Mouse (Mus musculus) forebrain, embryonic 14.5 days (tissue): Measurements from ENCODE around the gene Tmem182. TPM values are rescaled to one million over a fixed set of nuclear protein-coding genes. Genes with fewer than 3 reads are reported as not detected.

Experiments used
- ATAC-seq: fragments of 200-750 bp; cut with Nextera tagmentation; 2 replicates; pipeline ENCODE4 v1.8.0; 2017; ENCODE audit warnings: mild to moderate bottlenecking, moderate library complexity
- DNase-seq: peaks from one replicate; pipeline ENCODE4 v3.0.0-alpha.2; 2015; ENCODE audit warnings: low spot score
- H3K27ac ChIP-seq: fragments of 300-500 bp; sonication (generic); 2 replicates; pipeline ENCODE4 v1.5.1; 2014; ENCODE audit warnings: low read depth, mild to moderate bottlenecking, control low read depth, low read length, moderate library complexity
- H3K27me3 ChIP-seq: fragments of 300-500 bp; sonication (generic); replicated peaks from 2 replicates; pipeline ENCODE4 v1.6.1; 2014; ENCODE audit warnings: low read length, control low read depth, mixed read lengths; ENCODE audit not compliant: control insufficient read depth, insufficient read depth
- H3K36me3 ChIP-seq: fragments of 300-500 bp; sonication (generic); 2 replicates; pipeline ENCODE4 v1.6.1; 2014; ENCODE audit warnings: low read length, control low read depth; ENCODE audit not compliant: control insufficient read depth, insufficient read depth
- H3K4me1 ChIP-seq: fragments of 300-500 bp; sonication (generic); 2 replicates; pipeline ENCODE4 v1.6.1; 2014; ENCODE audit warnings: antibody characterized with exemption, low read length, control low read depth; ENCODE audit not compliant: control insufficient read depth, insufficient read depth
- H3K4me2 ChIP-seq: fragments of 300-500 bp; sonication (generic); 2 replicates; pipeline ENCODE4 v1.6.1; 2014; ENCODE audit warnings: mild to moderate bottlenecking, control low read depth, low read length
- H3K4me3 ChIP-seq: fragments of 300-500 bp; sonication (generic); 2 replicates; pipeline ENCODE4 v1.5.1; 2014; ENCODE audit warnings: low read depth, low read length, control low read depth
- H3K9ac ChIP-seq: fragments of 300-500 bp; sonication (generic); 2 replicates; pipeline ENCODE4 v1.6.1; 2014; ENCODE audit warnings: mild to moderate bottlenecking, low read length, control low read depth, moderate library complexity
- H3K9me3 ChIP-seq: fragments of 300-500 bp; sonication (generic); replicated peaks from 2 replicates; pipeline ENCODE4 v1.6.1; 2016; ENCODE audit warnings: low read length, control low read depth, mixed read lengths; ENCODE audit not compliant: control insufficient read depth
- WGBS: fragments of 180-500 bp; shearing (Covaris S2); extraction: QIAGEN DNeasy Blood & Tissue Kit; methylation state at CpG from one replicate; pipeline ENCODE4 v1.1.7; 2014; 5-methylcytosine and 5-hydroxymethylcytosine counted together
- polyA plus RNA-seq: library from polyadenylated mRNA; unstranded; fragments of >200 nt; fragmentation: Nextera tagmentation; extraction: Ambion mirVana; gene quantifications from 2 replicates; pipeline ENCODE4 v1.2.1, GENCODE M21; 2014

The Tmem182 gene
- polyA plus RNA-seq, 1 experiment from 2014 or later, result not detected

DNA sequence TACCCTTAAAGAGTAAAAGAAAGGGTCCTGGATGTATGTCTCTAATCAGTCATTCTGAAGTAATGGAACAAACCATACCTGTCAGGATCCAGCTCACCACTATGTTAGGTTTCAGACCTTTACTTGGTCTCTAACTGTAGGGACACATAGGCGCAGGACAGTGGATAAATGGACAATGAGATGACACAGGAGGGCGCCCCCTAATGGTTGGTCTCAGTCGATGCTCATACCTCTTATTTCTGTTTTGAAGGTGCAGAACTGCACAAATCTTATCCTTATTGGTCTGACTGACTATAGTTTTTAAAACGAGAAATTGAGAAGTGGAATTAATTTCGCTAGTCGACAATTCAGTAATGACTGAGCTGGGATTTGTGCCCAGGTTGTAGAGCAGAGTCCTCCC lies 79.5 kb downstream of the Tmem182 start:
- H3K27ac ChIP-seq, result no peak overlapping the region
- H3K9ac ChIP-seq, result no peak overlapping the region
- H3K4me2 ChIP-seq, result no peak overlapping the region
- H3K9me3 ChIP-seq, result no peaks in the 10 kb centered on the region
- ATAC-seq (no peak), DNase-seq (no peak)
- no peaks in the 10 kb centered on the region for H3K36me3 ChIP-seq
- H3K4me3 ChIP-seq, result no peak overlapping the region
- H3K27me3 ChIP-seq, result no peaks in the 10 kb centered on the region
- WGBS, result 78% methylated on average over 6 of the region's 6 CpGs
- 0 out of 2 replicates have a peak, but pooled peaks cover 1% of the 10 kb centered on the region for H3K4me1 ChIP-seq

DNA sequence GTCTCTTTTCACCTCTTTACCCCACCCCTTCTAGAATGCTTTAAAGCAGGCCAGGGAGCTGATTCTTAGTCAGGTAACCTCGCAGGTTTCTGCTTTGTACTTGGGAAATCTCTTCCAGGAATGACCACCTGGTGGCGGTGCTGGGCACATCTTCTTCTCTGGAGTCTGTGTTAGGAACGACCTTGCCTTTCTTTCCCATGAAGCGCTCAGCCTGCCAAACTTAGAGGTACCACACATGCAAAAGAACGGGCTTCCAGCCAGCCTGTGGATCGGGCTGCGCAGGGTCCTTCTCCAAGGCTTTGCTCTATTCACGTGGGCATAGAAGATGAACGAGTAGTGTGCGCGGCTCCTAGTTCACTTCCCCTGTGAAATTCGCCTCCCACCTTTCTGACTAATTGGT lies 82.3 kb downstream of the Tmem182 start:
- H3K9ac ChIP-seq, result 0 out of 2 replicates have a peak overlapping the region, but pooled peaks have one; percentile 9
- H3K4me1 ChIP-seq, result 0 out of 2 replicates have a peak, but pooled peaks cover 6% of the 10 kb centered on the region
- DNase-seq, result peak; percentile 91
- H3K36me3 ChIP-seq, result no peaks in the 10 kb centered on the region
- no peak overlapping the region for H3K27ac ChIP-seq
- H3K4me2 ChIP-seq, result no peak overlapping the region
- 21% methylated on average over 12 of the region's 12 CpGs for WGBS
- no peaks in the 10 kb centered on the region for H3K27me3 ChIP-seq
- no peaks in the 10 kb centered on the region for H3K9me3 ChIP-seq
- ATAC-seq, result peak; percentile 74
- no peak overlapping the region for H3K4me3 ChIP-seq

DNA sequence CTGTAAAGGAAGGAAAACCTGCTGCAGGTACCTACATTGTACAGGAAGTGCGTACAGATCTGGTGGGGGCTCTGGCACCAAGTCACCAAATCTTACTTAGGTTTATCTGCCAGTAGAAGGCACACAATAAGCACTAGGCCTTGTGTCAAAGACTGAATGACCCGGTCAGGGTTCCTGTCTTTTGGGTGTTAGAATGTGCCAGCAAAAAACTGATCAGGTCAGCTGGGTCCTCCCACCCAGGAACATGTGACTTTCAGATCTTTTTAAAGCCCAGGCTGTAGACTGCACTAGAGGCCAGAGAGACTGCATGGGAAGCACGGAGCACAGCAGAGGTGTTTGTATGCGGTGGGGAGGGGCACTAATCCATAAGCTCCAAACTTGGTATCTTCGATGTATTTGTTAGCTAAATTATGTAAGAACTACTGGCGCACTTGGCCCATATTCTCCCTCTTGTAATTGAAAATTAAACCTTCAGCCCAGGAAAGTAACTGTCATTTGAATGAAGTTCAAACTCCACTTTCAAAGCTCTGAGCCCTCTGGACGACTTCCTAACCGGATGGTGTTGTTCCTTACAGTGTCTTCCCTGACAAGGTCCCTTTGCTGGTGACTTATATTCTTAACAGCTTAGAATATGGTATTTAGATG lies 83.1 kb downstream of the Tmem182 start:
- DNase-seq (no peak), ATAC-seq (no peak)
- 87% methylated on average over 8 of the region's 8 CpGs for WGBS
- 0 out of 2 replicates have a peak, but pooled peaks cover 6% of the 10 kb centered on the region for H3K4me1 ChIP-seq
- no peaks in the 10 kb centered on the region for H3K36me3 ChIP-seq
- no peak overlapping the region for H3K4me2 ChIP-seq
- no peaks in the 10 kb centered on the region for H3K9me3 ChIP-seq
- no peaks in the 10 kb centered on the region for H3K27me3 ChIP-seq
- no peak overlapping the region for H3K9ac ChIP-seq
- H3K4me3 ChIP-seq, result no peak overlapping the region
- no peak overlapping the region for H3K27ac ChIP-seq

DNA sequence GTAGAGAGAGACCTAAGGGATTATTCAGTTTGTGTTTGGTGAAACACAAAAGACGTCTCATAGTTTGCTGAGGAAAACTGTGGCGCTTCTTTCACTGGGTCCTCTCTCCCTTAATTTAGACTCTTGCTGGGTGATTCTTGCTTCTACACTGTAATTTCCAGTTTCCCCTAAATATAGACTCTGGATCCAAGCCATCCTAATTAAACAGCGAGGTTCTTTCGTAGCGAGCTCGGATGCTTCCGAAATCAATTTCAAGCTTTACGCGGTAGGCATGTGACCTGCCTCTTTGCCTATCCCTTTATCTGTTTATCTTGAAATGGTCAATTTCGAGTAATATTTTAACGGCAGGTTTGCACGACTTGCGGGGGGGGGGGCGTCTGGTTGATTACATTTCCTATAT lies 84.2 kb downstream of the Tmem182 start:
- Histone ChIP-seq H3K27ac (no peak overlapping the region), H3K27me3 (no peaks in the 10 kb centered on the region), H3K4me2 (no peak overlapping the region), H3K4me1 (0 out of 2 replicates have a peak, but pooled peaks cover 6% of the 10 kb centered on the region), H3K4me3 (no peak overlapping the region), H3K9me3 (no peaks in the 10 kb centered on the region), H3K9ac (no peak overlapping the region), H3K36me3 (no peaks in the 10 kb centered on the region)
- ATAC-seq, result no peak
- 60% methylated on average over 14 of the region's 14 CpGs for WGBS
- DNase-seq, result peak; percentile 50

DNA sequence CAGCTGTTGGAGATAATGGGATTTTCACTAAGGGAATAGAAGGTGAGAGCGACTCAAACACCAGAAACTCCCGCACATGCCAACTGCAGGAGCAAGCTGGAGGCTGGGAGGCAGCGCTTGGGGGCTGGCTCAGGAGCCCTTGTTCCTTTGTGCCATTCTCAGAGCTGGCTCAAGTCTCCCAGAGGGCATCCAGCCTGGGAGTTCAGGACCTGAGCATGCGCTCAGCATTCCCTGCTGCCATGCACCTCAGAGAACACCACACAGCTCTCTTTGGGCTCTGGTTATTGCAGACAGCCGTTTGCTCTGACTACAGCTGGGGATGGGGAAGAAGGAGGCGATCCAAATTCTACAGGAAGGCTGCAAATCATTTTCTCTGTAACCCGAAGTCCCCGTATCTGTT lies 84.8 kb downstream of the Tmem182 start:
- Histone ChIP-seq H3K9me3 (no peaks in the 10 kb centered on the region), H3K27ac (no peak overlapping the region), H3K36me3 (no peaks in the 10 kb centered on the region), H3K9ac (no peak overlapping the region), H3K4me2 (no peak overlapping the region), H3K27me3 (no peaks in the 10 kb centered on the region), H3K4me1 (0 out of 2 replicates have a peak, but pooled peaks cover 6% of the 10 kb centered on the region), H3K4me3 (no peak overlapping the region)
- ATAC-seq (0 out of 2 replicates have a peak, but pooled peaks have one; percentile 21), DNase-seq (peak; percentile 47)
- WGBS, result 57% methylated on average over 8 of the region's 8 CpGs

DNA sequence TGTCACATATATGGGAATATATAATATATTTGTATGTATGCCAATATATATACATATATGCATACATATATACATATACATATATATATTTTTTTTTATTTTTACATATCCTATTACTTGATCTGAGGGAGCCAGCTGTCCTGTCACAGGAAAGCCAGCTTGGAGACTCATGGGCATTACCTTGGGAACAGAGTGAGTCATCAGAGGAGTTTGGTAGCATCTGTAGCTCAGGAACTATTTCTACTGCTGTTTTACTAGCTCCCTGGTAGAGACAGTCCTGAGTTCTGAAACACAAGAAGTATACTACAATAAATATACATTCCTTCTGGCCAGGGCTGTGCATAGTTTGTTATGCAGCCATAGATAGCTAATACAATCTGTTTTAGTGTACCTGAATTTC lies 98.3 kb downstream of the Tmem182 start:
- Histone ChIP-seq H3K27ac (no peak overlapping the region), H3K4me1 (no peaks in the 10 kb centered on the region), H3K4me2 (no peak overlapping the region), H3K27me3 (no peaks in the 10 kb centered on the region), H3K4me3 (no peak overlapping the region), H3K36me3 (no peaks in the 10 kb centered on the region), H3K9me3 (no peaks in the 10 kb centered on the region), H3K9ac (no peak overlapping the region)
- no peak for DNase-seq
- no peak for ATAC-seq

Other genes starting within 250 kb of the Tmem182 start
- not detected in 2 replicates for gene Slc9a4, start 225.5 kb upstream of the Tmem182 start, polyA plus RNA-seq
- 0.09 and 0.14 TPM in 2 replicates for gene Slc9a2, start 125.0 kb upstream of the Tmem182 start, polyA plus RNA-seq
- gene Mfsd9, start 14.9 kb upstream of the Tmem182 start, polyA plus RNA-seq, result 5.4 and 6.5 TPM in 2 replicates